Mouse (Mus musculus) yolk sac, embryonic 10.5 days (tissue): ENCODE measurements around the gene Gabpb1.
A peak's percentile ranks its signal among the peaks of the same experiment; 100 is the strongest.

Source experiments
- DNase-seq: peaks from one replicate; pipeline ENCODE4 v3.0.0-alpha.2; 2017; ENCODE audit warnings: low spot score

Gabpb1 gene

GRCm38 (mm10) chr2:126593831-126594610 lies 82.1 kb downstream of the Gabpb1 start:
- peak; percentile 41 for DNase-seq

- DNase-seq, result no peak
These were observed 84.8 kb downstream of the Gabpb1 start for GRCm38 (mm10) chr2:126591304-126591703.

GRCm38 (mm10) chr2:126587468-126587867 lies 88.7 kb downstream of the Gabpb1 start:
- no peak for DNase-seq

- DNase-seq, result no peak
These were observed 91.3 kb downstream of the Gabpb1 start for GRCm38 (mm10) chr2:126584621-126585369.

GRCm38 (mm10) chr2:126583960-126584359 lies 92.2 kb downstream of the Gabpb1 start:
- no peak for DNase-seq

GRCm38 (mm10) chr2:126579282-126579681 lies 96.9 kb downstream of the Gabpb1 start:
- no peak for DNase-seq
